Mouse (Mus musculus): ENCODE measurements around the gene Rbm46. TPM values are rescaled to one million over a fixed set of nuclear protein-coding genes. Genes with fewer than 3 reads are reported as not detected.

The Rbm46 gene
- total and polyA plus RNA-seq, 2 experiments from 2014 or later = 1.4 to 1.6 TPM

- H3K36me3 ChIP-seq (ENCODE audit: insufficient read depth) = no peaks in the 10 kb centered on the region
- no peak overlapping the region for H3K4me3 ChIP-seq (ENCODE audit: low read depth, low read length)
- no peak for TF ChIP-seq CTCF (IDR thresholded peaks at IDR 0.05; ENCODE audit: low read depth)
- H3K4me1 ChIP-seq (ENCODE audit: insufficient read depth) = no peaks in the 10 kb centered on the region
- H3K27ac ChIP-seq (ENCODE audit: low read depth, low read length) = no peak overlapping the region
- H3K9me3 ChIP-seq (ENCODE audit: low read length) = no peaks in the 10 kb centered on the region
- H3K27me3 ChIP-seq (ENCODE audit: insufficient read depth, low read length) = no peaks in the 10 kb centered on the region
- DNase-seq = no peak
- H3K9ac ChIP-seq = no peak overlapping the region
- ATAC-seq = no peak
- H3K4me2 ChIP-seq (ENCODE audit: low read depth) = no peak overlapping the region
- WGBS = 83% methylated on average over 3 of the region's 3 CpGs
Observed at GRCm38 (mm10) chr3:82791663-82792062, 84.6 kb downstream of the Rbm46 start.

Other genes starting within 250 kb of the Rbm46 start
- gene Lrat, start 27.5 kb upstream of the Rbm46 start, total RNA-seq (2014; rRNA removed) = 0.15 and 0.43 TPM in 2 replicates
- 0.15 and 0.22 TPM in 2 replicates for gene Lrat, start 27.5 kb upstream of the Rbm46 start, polyA plus RNA-seq (2015; fragmentation: Nextera tagmentation; extraction: Ambion mirVana)
- gene Fgg, start 131.2 kb upstream of the Rbm46 start, total RNA-seq (2014; rRNA removed) = 0.19 and 0.62 TPM in 2 replicates
- gene Fgg, start 131.2 kb upstream of the Rbm46 start, polyA plus RNA-seq (2015; fragmentation: Nextera tagmentation; extraction: Ambion mirVana) = not detected in 2 replicates
- gene Fga, start 149.6 kb upstream of the Rbm46 start, total RNA-seq (2014; rRNA removed) = 0.38 TPM in 1 of 2 replicates, not detected in the other
- gene Fga, start 149.6 kb upstream of the Rbm46 start, polyA plus RNA-seq (2015; fragmentation: Nextera tagmentation; extraction: Ambion mirVana) = 0.10 TPM in 1 of 2 replicates, not detected in the other
- gene Fgb, start 173.4 kb upstream of the Rbm46 start, total RNA-seq (2014; rRNA removed) = not detected in 2 replicates
- gene Fgb, start 173.4 kb upstream of the Rbm46 start, polyA plus RNA-seq (2015; fragmentation: Nextera tagmentation; extraction: Ambion mirVana) = not detected in 2 replicates
- gene Plrg1, start 179.0 kb upstream of the Rbm46 start, total RNA-seq (2014; rRNA removed) = 90.8 and 94.0 TPM in 2 replicates
- gene Plrg1, start 179.0 kb upstream of the Rbm46 start, polyA plus RNA-seq (2015; fragmentation: Nextera tagmentation; extraction: Ambion mirVana) = 85.6 and 95.0 TPM in 2 replicates

Measured in forebrain, postnatal 0 days (tissue).